Mouse (Mus musculus) urinary bladder, postnatal 36 days (tissue): ENCODE measurements around the gene Myo18b.

Experiments used
- DNase-seq, 2 experiments: peaks; one replicate each; pipeline ENCODE4 v3.0.0; 2022; ENCODE audit warnings: low spot score in 2 of 2, mixed read lengths in 1 of 2

Gene Myo18b

GRCm38 (mm10) chr5:112748001-112748719, 148.0 kb downstream of the Myo18b start:
- no peak for DNase-seq

DNA sequence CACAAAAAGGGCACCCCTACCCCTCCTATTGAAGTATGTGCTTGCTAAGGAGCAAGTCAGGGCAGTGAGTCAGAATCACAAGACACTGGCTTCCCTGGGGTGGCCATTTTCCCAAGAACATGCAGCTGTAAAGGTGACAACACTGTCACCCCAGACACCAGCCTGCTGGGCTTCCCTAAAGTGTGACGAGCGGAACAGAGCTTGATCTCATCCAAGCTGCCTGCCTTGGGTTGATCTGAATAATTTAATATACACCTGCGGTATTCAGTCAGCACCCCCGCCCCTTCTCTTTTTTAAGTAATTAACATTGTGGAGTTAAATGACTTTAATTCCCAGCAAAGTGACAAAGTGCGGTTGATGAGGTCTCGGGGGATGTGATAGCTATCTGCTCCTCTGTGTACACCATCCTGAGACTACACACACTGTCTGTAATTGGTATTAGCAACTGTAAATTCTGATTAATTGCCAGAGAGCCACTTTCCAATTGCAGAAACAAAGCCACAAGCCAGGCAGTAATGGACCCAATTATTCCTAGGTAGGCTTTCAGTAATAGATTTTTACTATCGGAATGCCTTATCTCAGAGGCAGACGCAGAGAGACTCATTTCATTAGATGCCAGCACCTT, 148.7 kb downstream of the Myo18b start:
- no peak for DNase-seq

- no peak for DNase-seq
Observed at GRCm38 (mm10) chr5:112745176-112745575, 151.0 kb downstream of the Myo18b start.

DNA sequence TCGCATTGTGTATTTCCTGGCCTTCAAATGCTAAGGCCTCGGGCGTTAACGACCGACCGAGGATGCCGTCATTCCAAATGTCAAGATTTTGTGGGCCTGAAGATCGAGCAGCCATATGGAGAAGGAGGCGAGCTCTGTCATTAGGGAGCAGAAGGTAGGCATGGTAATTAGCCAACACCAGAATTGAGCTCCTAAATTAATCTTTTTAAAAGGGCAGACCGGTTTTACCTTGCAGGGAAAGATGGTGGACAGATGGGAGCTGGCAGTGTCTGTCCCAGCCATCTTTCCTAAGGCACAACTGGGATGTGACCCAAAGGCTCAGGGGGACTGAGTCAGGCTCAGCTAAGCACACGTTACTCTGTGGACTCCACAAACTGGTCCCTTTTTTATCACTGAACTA, 151.6 kb downstream of the Myo18b start:
- no peak for DNase-seq

DNA sequence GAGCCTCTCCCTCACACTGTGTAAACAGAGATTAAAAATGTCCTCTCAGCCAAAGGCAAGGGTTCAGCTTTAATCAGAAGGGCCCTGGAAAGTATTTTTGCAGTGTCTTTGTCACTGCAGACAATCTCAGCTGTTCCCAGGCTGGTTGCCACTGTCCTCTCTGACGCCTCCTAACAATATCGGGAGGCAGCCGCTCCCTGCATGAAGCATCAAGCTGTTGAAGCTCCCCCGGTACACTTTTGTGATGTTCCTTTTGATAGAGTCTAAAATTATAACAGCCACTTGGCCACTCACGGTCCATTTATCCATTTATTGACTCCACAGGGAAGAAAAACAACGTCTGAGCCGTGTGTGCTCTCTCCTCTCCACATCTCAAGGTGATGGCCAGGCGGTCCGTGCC, 153.0 kb downstream of the Myo18b start:
- DNase-seq, result no peak

GRCm38 (mm10) chr5:112740651-112741050, 155.5 kb downstream of the Myo18b start:
- DNase-seq, result no peak

DNA sequence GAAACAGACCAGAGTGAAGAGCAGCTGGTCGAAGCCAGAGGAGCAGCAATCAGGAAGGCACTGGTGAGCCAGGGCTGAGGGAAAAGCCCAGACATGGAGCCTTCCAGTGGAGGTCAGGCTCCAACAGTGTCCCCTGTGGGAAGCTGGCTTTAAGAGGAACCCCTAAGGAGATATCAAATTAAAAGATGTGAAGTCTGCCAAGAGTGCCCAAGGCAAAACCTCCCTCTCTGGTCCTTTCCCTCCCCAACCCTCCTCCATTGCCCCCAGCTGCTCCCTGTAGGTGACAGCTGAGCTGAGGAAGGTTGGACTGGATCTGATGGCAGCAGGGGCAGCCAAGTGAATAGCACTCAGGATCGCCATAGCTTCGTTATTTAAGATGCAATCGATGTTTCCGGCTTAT, 161.1 kb downstream of the Myo18b start:
- no peak for DNase-seq

DNA sequence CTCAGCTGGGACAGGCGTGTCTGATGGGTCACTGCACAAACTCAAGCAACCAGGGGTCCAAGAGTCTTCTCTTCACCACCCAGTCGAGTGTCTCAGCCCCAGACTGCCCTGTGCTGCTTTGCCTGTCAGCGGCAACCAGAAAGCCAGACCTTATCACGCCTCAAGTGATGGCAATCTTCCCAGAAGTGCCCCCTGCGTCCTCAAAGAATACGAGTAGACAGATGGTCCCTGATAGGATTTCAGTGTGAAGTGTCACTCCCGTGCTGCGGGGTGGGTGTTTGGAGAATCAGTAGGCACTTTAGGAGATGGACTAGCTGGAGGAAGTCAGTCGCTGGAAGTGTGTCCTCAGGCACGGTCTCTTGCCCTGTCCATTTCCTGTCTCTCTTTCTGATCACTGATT, 165.6 kb downstream of the Myo18b start:
- DNase-seq, result no peak

DNA sequence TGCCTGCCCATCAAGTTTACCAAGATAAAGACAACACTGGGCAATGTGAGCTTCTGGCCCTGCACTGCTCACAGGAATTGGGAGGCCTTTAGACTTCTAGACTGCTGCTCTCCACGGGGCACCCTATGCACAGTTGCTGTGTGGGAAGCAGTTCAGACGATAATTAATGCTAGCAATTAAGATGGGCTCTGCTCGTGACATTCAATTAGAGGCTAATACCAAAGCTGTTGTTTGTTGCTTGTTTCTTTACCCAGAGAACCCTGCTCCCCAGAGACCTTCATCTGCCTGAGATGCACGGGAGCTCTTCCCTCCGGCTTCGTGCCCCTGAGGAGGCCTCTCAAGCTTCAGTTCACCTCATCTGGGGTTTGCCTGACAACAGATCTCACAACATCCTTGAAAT, 167.7 kb downstream of the Myo18b start:
- no peak for DNase-seq

- DNase-seq, result peak; percentile 25 to 60
Observed at GRCm38 (mm10) chr5:112718655-112719306, 177.4 kb downstream of the Myo18b start.

DNA sequence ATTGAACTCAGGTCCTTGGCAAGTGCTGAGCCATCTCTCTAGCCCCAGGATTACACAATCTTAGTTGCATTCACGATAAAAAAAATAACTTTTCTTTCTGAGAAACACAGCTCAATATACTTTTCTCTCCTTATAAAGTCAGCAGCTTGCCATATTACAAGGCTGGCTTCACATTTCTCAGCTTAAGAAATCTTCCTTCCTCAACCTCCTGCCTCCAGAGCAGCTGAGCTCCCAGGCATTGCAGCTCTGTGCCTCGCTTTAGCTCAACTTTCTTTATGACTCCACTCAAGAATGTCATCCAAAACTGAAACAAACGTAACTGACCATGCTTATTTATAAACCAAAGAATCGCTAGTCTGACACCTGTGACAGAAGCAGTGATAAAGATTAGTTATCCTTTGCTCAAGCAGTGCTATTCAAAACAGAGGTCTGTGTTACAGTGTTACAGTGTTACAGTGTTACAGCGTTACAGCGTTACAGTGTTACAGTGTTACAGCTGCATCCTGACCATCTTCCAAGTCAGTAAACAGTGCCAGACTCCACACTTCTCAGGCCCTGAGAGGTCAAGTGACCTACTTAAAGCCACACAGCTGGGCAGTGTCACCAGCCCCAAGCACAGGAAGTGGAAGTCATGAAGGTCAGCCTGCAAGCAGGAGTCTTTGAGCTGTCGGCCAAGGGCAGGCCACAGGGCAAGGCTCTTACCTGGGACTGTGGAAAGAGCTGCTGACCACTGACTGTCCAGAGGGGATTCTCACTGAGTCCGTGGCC, 181.3 kb downstream of the Myo18b start:
- DNase-seq, result no peak

- DNase-seq, result no peak
Observed at GRCm38 (mm10) chr5:112709831-112710230, 186.3 kb downstream of the Myo18b start.

DNA sequence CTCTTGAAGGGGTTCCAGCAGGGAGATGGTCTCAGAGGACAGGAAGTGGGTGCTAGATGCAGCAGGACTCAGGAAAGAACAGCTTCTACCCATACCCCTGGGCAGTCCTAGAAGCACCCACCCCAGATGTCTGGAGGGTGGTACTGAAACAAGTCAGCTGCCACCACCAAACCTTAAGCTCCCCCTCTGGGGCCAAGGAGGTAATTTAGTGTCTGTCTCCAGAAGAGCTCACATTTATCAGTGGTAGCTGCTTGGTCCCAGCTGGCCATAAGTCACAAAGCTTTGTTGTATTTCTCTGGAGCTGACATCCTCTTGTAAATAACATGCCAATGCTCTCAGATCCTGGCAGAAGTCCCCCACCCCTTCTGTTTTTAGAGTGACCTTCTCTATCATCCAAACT, 187.7 kb downstream of the Myo18b start:
- no peak for DNase-seq

- no peak for DNase-seq
Observed at GRCm38 (mm10) chr5:112707478-112707877, 188.7 kb downstream of the Myo18b start.

- no peak for DNase-seq
Observed at GRCm38 (mm10) chr5:112700794-112701193, 195.4 kb downstream of the Myo18b start.

DNA sequence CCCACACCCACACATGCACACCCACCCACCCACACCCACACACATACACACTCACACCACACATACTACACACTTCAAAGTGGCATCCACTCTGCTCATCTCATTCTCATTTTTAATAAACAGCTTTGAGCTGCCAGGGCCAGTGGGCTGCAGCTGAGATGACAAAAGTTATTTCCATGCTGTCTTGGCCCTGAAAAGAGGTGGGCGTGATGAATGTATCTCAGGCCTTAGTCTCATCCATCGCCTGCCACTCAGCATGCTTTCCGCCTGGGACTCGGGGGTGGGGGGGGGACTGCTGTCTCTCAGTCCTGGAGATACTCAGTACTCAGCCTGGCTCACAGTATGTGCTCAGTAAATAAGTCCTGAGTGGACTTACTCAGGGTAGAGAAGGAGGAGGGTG, 199.5 kb downstream of the Myo18b start:
- no peak for DNase-seq

GRCm38 (mm10) chr5:112695254-112695711, 200.9 kb downstream of the Myo18b start:
- no peak for DNase-seq

- no peak for DNase-seq
Observed at GRCm38 (mm10) chr5:112693286-112693849, 202.8 kb downstream of the Myo18b start.

- no peak for DNase-seq
Observed at GRCm38 (mm10) chr5:112687100-112687818, 208.9 kb downstream of the Myo18b start.

DNA sequence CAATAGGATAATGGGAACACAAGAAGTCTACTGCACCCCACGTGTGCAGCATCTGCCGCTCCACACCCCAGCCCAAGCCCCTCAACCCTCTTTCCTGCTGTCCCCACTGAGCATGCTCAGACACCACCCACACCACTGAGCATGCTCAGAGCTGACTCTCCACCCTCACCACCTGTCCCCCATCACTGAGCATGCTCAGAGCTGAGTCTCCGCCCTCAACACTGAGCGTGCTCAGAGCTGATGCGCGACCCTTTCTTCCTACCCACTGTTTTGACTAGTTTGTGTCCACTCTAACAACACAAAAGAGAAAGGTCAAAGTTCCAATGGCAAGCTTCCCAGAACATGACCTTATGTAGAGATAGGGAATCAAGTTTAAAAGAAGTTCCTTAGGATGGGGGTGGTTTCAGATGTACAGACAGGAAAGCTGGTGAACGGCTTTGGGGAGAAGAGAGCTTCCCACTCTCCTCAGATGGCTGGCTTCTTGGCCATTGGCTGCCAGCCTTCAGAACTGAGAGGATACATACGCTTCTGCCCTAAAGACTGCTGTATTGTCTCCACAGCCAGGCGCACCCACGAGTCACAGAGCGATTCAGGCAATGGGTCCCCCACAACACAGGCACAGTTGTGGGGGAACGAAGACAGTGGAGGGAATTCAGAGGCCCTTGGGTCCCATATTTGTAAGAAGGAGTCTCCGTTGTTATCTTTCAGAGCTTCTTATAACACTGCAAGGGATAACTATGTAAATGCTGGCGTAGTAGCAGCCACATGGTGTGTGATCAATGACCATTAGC, 209.7 kb downstream of the Myo18b start:
- DNase-seq, result no peak
